Mouse (Mus musculus): ENCODE measurements around the gene Dscam. TPM values are rescaled to one million over a fixed set of nuclear protein-coding genes. Genes with fewer than 3 reads are reported as not detected.

Dscam gene
- total RNA-seq, 2 experiments from 2014 or later = 0.15 TPM; not detected in 1

DNA sequence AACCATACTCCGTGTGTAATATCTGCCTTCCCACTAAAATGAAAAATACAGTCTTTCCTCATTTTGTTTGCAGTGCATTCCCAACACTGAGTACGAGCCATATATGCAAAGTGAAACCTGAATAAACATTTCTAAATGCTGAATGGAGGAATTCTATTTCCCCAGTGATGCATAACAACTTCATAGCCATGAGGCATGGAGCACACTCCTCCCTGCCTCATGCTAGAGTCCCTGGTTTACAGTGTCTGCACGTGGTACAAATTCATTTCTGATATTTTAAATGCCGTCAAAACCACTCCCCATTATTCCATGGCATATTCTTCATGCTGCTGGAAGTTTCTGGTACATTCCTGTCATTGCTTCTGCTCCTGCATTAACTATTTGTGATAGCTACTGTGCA, 552.8 kb downstream of the Dscam start:
- no peak for ATAC-seq (replicated peaks; ENCODE audit: poor library complexity)

DNA sequence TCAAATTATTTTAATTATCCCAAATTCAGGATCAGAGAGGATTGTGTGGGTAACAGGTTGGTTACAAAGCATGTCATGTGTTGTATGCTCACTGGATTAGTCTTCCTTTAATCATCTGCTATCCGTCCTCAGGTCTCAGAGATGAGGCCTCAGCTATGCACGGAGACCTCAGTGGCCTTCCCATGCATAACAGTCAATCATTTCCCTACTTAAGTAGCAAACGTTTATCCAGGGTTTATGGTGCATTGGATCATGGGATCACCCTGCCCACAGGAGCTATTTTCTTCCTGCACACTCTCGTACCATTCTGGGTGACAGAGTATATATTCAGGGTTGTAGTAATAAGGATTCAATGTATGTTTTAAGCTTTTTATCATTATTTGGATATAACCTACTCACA, 557.3 kb downstream of the Dscam start:
- no peak for ATAC-seq (replicated peaks; ENCODE audit: poor library complexity)

DNA sequence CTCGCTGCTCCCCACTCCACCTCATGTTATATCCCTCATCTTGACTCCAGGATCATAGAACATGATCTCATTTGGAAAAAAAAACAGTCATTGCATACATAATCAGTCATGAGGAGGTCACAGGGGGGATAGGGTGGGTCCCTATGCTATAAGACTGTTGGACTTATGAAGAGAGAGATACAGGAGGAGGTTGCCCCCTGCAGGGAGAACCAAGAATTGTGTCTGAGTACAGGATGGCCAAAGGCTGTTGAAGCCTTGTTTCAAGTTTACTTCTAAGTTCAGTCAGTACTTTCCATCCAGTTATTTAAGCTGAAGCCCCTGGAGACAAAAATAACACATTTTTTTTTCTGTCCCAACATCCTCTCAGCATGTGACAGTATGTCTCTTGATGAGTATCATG, 559.7 kb downstream of the Dscam start:
- ATAC-seq (replicated peaks; ENCODE audit: poor library complexity) = peak; percentile 86

DNA sequence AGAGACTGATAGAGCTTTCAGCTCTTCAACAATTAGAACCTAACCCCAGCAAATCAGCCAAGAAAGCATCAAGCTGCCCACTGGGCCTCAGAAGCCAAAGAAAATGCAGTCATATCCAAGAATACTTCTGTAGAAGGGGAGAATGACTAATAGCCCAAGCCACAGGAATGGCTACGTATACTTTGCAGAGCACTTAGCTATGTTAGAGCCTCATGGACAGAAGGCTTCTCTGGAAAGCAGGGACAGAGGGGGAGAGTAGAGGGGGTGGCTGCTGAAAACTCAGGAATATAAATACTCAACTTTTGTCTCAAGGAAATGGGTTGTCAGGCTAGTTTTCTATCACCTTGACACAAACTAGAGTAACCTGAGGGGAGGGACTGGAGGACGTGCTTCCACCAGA, 568.3 kb downstream of the Dscam start:
- ATAC-seq (replicated peaks; ENCODE audit: poor library complexity) = no peak

DNA sequence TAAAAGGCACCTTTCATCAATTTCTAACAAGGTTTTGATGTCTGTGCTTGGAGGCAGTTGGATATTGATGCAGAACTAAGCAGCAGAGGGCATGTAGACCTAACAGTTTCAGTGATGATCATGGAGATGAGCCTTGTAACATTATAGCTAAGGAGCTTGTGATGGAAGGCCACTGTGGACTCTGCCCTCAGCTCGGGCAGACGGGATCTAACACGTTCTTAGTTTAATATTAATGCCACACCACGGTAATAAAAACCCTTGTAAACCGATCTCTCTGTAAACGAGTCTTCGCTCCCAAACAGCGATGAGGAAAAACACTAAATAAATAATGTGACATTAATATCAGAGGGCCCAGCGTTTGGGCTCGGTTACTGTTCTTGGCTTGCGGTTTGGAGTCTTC, 569.8 kb downstream of the Dscam start:
- no peak for ATAC-seq (replicated peaks; ENCODE audit: poor library complexity)

DNA sequence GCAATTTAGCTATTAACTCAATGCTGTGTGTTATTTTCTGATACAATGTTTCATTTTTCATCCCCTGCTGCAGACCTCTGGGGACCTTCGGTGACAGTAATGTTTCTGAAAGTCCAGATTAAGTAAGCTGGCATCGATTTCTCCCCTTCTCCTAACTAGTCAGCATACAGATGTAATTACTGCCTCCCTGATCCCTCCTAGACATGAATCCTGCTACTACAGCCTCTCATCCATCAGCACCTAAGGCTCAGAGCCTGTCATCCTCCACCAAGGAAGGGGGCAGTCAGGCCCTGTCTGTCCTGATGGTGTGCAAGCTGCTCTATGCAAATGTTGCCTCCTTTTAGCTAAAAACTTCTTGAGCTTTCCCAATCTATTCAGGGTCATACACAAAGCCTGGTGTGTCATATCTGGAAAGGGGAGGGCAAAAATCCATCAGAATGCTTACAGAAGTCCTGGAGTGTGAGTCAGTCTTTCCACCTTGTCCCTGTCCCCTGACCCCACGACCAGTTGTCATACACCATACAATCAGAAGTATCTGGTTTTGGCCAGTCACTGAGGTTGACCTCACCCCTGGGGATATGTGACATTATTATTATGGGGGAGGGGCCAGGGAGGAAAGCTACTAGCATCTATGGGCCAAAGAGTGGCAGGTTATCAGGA, 571.0 kb downstream of the Dscam start:
- no peak for ATAC-seq (replicated peaks; ENCODE audit: poor library complexity)

DNA sequence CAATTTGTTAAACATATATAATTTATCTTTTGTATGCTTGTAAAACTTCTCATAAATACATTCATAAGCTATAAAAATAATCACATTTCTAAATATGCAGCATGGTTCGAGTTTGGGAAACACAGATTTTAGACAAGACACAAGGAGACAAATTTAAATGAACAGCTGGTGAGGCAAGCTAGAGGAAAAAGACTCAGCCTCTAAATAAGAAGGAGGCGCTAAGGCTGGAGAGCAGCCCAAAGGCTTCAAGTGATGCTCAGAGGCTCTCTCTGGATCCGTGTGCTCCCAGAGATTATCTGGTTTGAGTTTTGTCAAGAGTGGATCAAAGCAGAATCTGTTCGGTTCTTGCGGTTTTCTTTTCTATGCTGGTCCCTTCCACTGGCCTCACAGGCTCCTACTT, 594.7 kb downstream of the Dscam start:
- ATAC-seq (replicated peaks; ENCODE audit: poor library complexity) = no peak

DNA sequence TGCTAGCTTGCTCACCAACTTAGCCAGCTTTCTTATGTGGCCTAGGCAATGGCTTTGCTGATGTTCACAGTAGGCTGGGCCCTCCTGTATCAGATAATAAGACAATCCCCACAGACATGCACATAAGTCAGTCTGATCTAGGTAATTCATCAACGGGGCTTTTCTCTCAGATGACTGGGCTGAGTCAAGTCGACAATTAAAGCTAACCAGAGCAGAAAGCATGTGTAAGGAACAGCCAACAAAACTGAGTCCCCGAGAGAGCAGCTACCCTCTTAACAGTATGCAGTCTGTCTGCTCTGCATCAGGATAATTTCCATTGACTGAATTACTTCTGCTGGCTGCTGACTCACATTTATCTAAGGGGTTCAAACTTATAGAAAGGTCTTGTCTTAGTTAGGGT, 603.1 kb downstream of the Dscam start:
- ATAC-seq (replicated peaks; ENCODE audit: poor library complexity) = no peak

DNA sequence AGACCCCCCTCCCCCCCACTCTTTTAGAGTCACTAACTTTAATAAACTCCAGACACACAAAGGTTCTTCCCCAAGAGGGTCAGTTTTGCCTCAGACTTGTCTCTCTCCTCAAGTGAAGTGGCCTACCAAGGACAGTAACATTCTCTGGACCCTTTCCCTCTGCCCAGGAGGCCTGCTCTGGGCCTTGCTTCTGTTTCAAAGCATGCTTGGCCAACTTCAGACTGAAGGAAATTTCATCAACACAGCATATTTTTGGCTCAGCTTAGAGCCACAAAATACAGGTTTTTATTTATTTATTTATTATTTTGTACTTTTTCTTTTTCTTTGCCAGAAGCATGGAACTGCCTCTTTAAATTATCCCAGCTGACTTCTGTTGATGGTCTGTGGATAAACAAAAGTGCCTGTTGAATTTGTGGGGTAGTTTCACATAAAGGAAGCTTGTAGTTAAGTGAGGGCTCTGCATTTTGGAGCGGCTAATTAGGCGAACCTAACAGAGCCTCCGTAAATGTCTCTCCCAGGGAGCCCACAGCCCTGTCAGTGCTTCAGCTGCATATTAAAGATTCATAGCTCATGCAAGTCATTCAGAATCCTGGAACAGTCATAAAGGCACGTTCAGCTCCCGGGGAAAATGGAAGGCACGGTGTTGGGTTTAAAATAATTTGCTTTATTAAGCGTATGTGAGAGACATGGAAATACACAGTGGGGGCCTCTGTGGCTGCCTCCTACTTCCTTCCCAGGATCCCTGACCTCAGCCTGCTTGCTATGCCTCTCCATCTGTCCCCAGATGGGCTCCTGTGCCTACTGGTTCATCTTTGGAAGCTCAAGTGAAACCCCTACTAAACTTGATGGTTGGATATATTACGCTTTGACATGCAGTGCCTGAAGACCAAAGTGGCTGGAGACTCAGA, 606.9 kb downstream of the Dscam start:
- no peak for ATAC-seq (replicated peaks; ENCODE audit: poor library complexity)

DNA sequence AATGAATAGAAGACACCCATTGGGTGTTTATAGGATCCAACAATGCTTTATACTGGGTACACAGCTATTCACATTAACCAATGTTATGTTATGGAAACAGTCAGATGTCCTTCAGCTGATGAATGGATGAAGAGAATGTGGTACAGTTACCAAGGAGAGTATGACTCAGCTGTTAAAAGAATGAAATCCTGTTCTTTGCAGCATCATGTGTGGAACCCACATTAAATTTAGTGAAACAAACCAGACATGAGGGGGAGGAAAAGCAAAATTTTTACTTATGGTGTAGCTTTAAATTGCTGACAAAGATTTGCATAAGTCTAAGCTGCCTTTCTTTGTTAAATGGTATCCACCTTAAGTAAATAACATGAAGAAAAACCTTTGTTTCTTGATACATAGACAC, 610.8 kb downstream of the Dscam start:
- ATAC-seq (replicated peaks; ENCODE audit: poor library complexity) = no peak

DNA sequence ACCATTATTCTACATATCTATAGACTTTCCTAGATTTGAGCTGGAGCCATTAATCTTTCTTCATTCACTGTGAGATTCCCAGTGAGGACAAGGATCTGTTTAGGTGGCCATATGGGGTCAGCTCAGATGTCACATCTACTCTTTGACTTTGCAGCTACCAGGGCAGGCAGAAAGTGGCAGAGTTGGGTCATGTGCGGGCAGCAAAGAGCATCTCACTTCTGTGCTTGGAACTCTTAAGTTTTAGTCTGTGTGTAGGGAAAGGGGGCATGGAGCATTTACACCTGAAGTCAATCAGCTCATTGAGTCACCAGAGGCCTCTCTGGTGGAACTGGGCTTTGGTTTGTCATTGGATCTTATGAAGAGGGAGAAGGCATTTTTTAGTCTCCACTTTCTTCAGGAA, 612.2 kb downstream of the Dscam start:
- ATAC-seq (replicated peaks; ENCODE audit: poor library complexity) = no peak

DNA sequence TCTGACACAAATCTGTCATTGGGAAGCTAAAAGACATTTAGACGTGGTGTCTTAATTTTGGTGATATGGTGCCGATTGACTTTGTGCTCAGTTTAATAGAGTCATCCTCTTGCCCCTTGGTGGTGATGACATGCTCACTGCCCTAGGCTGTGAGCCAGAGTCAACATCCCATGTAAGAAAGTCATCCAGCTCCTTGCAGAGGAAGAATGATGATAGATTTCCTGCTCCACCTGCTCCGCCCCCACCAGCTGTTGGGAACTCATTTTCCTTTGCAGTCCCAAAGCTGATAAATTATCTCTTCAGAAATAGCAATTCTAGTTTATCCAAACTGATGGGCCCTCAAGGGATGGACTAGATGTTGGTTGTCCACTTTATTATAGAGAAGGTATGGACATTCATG, 613.9 kb downstream of the Dscam start:
- ATAC-seq (replicated peaks; ENCODE audit: poor library complexity) = no peak

DNA sequence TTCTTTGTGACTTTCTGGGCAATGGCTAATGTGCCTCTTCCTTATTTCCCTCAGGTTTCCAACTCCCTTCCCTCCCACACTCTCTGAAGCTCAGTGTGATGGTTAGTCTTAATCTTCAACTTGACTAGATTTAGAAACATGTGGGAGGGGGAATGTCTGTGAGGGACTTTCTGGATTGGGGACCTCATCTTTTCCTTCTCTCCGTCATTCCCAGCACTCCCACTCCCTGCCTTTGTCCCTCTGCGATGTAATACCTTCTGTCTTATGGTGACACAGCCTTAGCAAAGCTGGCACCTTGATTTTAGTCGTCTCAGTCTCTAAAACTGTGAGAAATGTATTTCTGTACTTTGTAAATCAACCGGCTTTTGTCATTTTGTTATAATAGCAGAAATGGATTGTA, 615.1 kb downstream of the Dscam start:
- no peak for ATAC-seq (replicated peaks; ENCODE audit: poor library complexity)

DNA sequence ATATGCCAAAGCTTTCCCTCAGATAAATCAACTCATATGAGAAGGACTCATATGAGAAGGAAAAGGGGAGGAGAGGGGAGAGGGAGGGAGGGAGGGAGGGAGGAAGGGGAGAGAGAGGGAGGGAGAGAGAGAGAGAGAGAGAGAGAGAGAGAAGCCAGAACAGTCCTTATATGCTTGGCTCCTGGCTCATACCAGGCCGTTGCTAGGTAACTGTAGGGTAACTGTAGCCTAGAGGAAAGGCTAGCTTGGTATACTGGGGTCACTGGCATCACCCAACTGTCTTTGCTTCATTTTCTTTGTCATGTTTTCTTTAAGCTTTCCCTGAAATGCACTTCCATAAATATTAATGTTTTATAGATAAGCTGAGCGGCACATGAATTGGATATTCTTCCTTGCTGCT, 617.9 kb downstream of the Dscam start:
- ATAC-seq (replicated peaks; ENCODE audit: poor library complexity) = no peak

DNA sequence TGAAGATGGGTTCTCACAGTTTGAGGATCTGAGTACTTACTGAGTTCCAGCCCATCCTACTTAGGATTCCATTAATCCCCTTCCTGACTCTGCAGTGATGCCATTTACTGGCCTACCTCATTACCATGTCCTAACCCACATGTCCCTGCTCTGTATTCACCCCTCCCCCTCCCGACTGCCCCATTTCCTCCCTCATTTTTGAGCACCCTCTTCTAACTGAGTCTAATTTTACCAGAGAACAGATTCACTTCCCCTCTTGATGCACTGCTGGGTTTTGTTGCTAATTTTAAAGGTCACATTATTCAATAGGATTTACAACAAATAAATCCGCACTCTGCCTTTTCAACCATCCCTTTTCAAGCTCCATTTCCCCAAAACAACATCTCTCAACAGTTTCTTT, 629.5 kb downstream of the Dscam start:
- peak; percentile 86 for ATAC-seq (replicated peaks; ENCODE audit: poor library complexity)

Other genes starting within 250 kb of the Dscam start
- gene Bace2, start 186.0 kb upstream of the Dscam start, total RNA-seq (2015) = not detected in 2 replicates
- gene Bace2, start 186.0 kb upstream of the Dscam start, total RNA-seq (2017) = not detected in 2 replicates

Measured in megakaryocyte progenitor cell, adult 5-6 weeks (primary cell).